Mouse (Mus musculus): ENCODE measurements at regions not wholly inside any gene's neighbourhood (a gene's known extent, or its start where the extent isn't known, plus 50 kb on each side); places are given as distances from the start of the nearest gene placed in this dataset.

- TF ChIP-seq CTCF (conservative IDR thresholded peaks at IDR 0.05; ENCODE audit: low read length) (no peak), NANOG (IDR thresholded peaks at IDR 0.05; ENCODE audit: borderline replicate concordance, low read length) (no peak)
Measured at GRCm38 (mm10) chr5:142329724-142330520, 71.4 kb upstream of the Foxk1 start.

Measured in E14TG2a.4 (cell line).